Mouse (Mus musculus): ENCODE data around the gene Ank3. TPM values are rescaled to one million over a fixed set of nuclear protein-coding genes. Genes with fewer than 3 reads are reported as not detected.

Ank3 gene
- total and polyA plus RNA-seq, 2 experiments from 2014 or later, result 60.1 to 239 TPM

DNA sequence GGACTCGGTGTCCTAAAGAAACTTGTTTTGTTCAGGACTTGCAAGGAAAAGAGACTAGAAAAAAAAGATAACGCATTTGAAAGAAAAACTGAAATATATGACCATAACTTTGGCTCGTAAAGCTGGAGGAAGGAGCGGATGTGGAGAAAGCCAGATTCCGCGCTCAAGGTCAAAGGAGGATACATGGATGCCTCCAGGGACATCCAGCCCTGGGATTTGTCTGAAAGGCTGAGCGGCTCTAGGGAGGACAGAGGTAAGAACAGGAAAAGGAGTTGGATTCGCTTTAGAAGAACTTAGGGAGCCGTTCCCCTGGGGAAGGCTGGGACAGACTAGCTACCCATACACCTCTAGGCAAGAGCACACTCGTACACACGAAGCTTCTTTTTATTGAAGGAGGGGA lies 32.4 kb upstream of the Ank3 start:
- 87% methylated on average over 11 of the region's 11 CpGs for WGBS
- Histone ChIP-seq H3K36me3 (ENCODE audit: insufficient read depth, low read length) (no peaks in the 10 kb centered on the region), H3K4me1 (ENCODE audit: insufficient read depth, low read length) (no peaks in the 10 kb centered on the region), H3K27ac (no peak overlapping the region), H3K4me2 (ENCODE audit: low read depth, low read length) (no peak overlapping the region), H3K4me3 (ENCODE audit: low read length) (no peak overlapping the region), H3K9me3 (ENCODE audit: low read length) (no peaks in the 10 kb centered on the region), H3K9ac (replicated peaks; ENCODE audit: low read length) (no peak overlapping the region), H3K27me3 (ENCODE audit: insufficient read depth, low read length) (no peaks in the 10 kb centered on the region)
- DNase-seq (ENCODE audit: low spot score) (no peak), ATAC-seq (no peak)
- TF ChIP-seq CTCF (IDR thresholded peaks at IDR 0.05; ENCODE audit: low read depth), result no peak

- WGBS, result 86% methylated on average over 13 of the region's 13 CpGs
- H3K27ac ChIP-seq, result no peak overlapping the region
- no peak overlapping the region for H3K4me3 ChIP-seq (ENCODE audit: low read length)
- DNase-seq (ENCODE audit: low spot score) (peak; percentile 73), ATAC-seq (no peak)
- H3K4me2 ChIP-seq (ENCODE audit: low read depth, low read length), result no peak overlapping the region
- H3K27me3 ChIP-seq (ENCODE audit: insufficient read depth, low read length), result no peaks in the 10 kb centered on the region
- H3K9me3 ChIP-seq (ENCODE audit: low read length), result no peaks in the 10 kb centered on the region
- no peak overlapping the region for H3K9ac ChIP-seq (replicated peaks; ENCODE audit: low read length)
- H3K4me1 ChIP-seq (ENCODE audit: insufficient read depth, low read length), result no peaks in the 10 kb centered on the region
- TF ChIP-seq CTCF (IDR thresholded peaks at IDR 0.05; ENCODE audit: low read depth), result peak; percentile 74
- H3K36me3 ChIP-seq (ENCODE audit: insufficient read depth, low read length), result no peaks in the 10 kb centered on the region
Observed at GRCm38 (mm10) chr10:69366877-69367387, 31.6 kb upstream of the Ank3 start.

DNA sequence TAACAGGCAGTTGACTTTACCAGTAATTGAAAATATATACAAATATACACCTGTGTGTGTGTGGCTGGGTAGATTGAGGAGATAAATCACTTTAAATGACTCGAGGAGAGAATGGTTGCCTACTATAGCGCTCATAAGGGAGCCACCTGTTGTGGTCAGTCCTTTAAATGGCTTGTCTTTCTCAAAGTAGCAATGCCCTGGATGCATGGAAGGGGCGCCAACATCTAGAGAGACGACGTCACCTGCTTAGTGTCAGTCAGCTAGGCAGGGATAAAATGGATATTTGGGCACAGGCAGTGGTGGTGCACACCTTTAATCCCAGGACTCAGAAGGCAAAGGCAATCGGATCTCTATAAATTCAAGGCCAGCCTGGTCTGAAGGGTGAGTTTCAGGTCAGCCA lies 29.3 kb upstream of the Ank3 start:
- Histone ChIP-seq H3K36me3 (ENCODE audit: insufficient read depth, low read length) (no peaks in the 10 kb centered on the region), H3K27ac (no peak overlapping the region), H3K4me1 (ENCODE audit: insufficient read depth, low read length) (no peaks in the 10 kb centered on the region), H3K27me3 (ENCODE audit: insufficient read depth, low read length) (no peaks in the 10 kb centered on the region), H3K4me3 (ENCODE audit: low read length) (no peak overlapping the region), H3K4me2 (ENCODE audit: low read depth, low read length) (no peak overlapping the region), H3K9ac (replicated peaks; ENCODE audit: low read length) (no peak overlapping the region), H3K9me3 (ENCODE audit: low read length) (no peaks in the 10 kb centered on the region)
- ATAC-seq (no peak), DNase-seq (ENCODE audit: low spot score) (no peak)
- TF ChIP-seq CTCF (IDR thresholded peaks at IDR 0.05; ENCODE audit: low read depth), result no peak
- 83% methylated on average over 6 of the region's 6 CpGs for WGBS

DNA sequence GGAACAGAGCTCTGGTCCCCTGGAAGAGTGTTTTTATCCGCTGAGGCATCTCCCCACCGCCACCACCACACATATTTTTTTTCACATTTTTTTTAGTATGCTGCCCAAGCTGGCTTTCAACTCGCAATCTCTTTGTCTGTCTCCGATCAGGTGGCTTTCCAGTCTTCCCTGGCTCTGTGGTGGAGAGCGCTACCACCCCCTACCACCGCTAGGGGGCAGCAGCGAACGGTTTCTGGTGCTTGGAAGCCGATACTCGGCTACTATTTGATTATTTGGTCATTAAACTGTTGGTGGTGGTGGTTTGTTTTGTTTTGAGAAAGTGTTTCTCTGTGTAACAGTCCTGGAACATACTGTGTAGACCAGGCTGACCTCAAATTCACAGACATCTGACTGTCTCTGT lies 27.1 kb upstream of the Ank3 start:
- Histone ChIP-seq H3K4me3 (ENCODE audit: low read length) (no peak overlapping the region), H3K9ac (replicated peaks; ENCODE audit: low read length) (no peak overlapping the region), H3K4me2 (ENCODE audit: low read depth, low read length) (no peak overlapping the region), H3K9me3 (ENCODE audit: low read length) (no peaks in the 10 kb centered on the region), H3K27me3 (ENCODE audit: insufficient read depth, low read length) (no peaks in the 10 kb centered on the region), H3K27ac (no peak overlapping the region), H3K36me3 (ENCODE audit: insufficient read depth, low read length) (no peaks in the 10 kb centered on the region), H3K4me1 (ENCODE audit: insufficient read depth, low read length) (no peaks in the 10 kb centered on the region)
- peak; percentile 70 for DNase-seq (ENCODE audit: low spot score)
- 0 out of 2 replicates have a peak, but pooled peaks have one; percentile 21 for ATAC-seq
- 15% methylated on average over 10 of the region's 10 CpGs for WGBS
- TF ChIP-seq CTCF (IDR thresholded peaks at IDR 0.05; ENCODE audit: low read depth), result peak; percentile 82

DNA sequence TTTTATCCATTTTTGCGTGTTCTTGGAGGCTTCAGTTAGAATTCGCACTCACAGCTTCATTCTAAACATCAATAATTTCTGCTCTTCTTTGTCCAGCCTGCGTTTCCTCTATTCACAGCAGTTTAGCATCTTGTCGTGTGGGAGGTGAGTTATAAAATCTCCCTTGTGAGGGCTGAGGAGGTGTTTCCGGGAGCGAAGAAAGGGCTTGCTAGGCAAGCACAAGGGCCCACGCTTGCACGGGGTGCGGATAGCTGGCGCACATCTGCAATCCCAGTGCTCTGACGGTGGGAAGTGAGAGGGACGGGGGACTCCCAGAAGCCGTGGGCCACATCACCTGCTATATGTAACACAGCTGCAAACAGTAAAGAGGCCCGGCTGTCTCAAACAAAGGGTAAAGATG lies 26.5 kb upstream of the Ank3 start:
- ATAC-seq (no peak), DNase-seq (ENCODE audit: low spot score) (no peak)
- Histone ChIP-seq H3K36me3 (ENCODE audit: insufficient read depth, low read length) (no peaks in the 10 kb centered on the region), H3K27me3 (ENCODE audit: insufficient read depth, low read length) (no peaks in the 10 kb centered on the region), H3K9me3 (ENCODE audit: low read length) (no peaks in the 10 kb centered on the region), H3K4me2 (ENCODE audit: low read depth, low read length) (no peak overlapping the region), H3K4me1 (ENCODE audit: insufficient read depth, low read length) (no peaks in the 10 kb centered on the region), H3K4me3 (ENCODE audit: low read length) (no peak overlapping the region), H3K9ac (replicated peaks; ENCODE audit: low read length) (no peak overlapping the region), H3K27ac (no peak overlapping the region)
- TF ChIP-seq CTCF (IDR thresholded peaks at IDR 0.05; ENCODE audit: low read depth), result no peak
- WGBS, result 88% methylated on average over 14 of the region's 14 CpGs

DNA sequence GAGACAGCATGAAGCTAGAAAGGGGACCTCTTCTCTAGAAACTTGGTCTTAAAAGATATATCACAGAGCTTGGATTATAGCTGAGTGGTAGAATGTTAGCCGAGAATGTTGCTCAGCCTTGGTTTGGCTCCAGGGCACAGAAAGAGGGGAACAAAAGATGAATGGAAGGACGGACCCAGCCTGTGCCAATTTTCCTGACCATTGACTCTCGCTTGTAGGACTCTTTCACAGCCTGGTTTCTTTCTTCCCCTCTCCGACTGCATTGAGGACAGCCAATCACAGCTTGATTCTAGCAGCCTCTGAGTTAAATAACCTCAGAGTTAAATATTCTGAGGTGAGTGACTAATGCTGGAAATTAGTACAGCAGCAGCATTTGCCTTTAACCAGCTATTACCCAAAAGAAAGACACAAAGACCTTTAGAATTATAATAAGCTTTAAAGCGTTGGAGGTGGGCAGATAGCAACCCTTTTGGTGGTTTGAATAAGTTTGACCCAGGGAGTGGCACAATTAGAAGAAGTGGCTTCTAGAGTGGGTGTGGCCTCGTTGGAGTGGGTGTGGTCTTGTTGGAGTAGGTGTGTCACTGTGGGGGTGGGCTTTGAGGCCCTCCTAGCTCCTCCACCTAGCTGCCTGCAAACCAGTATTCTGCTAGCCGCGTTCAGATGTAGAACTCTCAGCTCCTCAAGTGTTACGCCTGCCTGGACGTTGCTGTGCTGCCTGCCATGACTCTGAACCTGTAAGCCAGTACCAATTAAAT lies 24.6 kb upstream of the Ank3 start:
- no peak overlapping the region for H3K27ac ChIP-seq
- no peaks in the 10 kb centered on the region for H3K36me3 ChIP-seq (ENCODE audit: insufficient read depth, low read length)
- WGBS, result 58% methylated on average over 10 of the region's 10 CpGs
- no peak overlapping the region for H3K9ac ChIP-seq (replicated peaks; ENCODE audit: low read length)
- DNase-seq (ENCODE audit: low spot score), result peak; percentile 18
- no peak overlapping the region for H3K4me3 ChIP-seq (ENCODE audit: low read length)
- no peaks in the 10 kb centered on the region for H3K4me1 ChIP-seq (ENCODE audit: insufficient read depth, low read length)
- no peak for TF ChIP-seq CTCF (IDR thresholded peaks at IDR 0.05; ENCODE audit: low read depth)
- no peaks in the 10 kb centered on the region for H3K9me3 ChIP-seq (ENCODE audit: low read length)
- no peak for ATAC-seq
- no peaks in the 10 kb centered on the region for H3K27me3 ChIP-seq (ENCODE audit: insufficient read depth, low read length)
- H3K4me2 ChIP-seq (ENCODE audit: low read depth, low read length), result no peak overlapping the region

GRCm38 (mm10) chr10:69375154-69375553 lies 23.4 kb upstream of the Ank3 start:
- no peaks in the 10 kb centered on the region for H3K36me3 ChIP-seq (ENCODE audit: insufficient read depth, low read length)
- no peaks in the 10 kb centered on the region for H3K9me3 ChIP-seq (ENCODE audit: low read length)
- no peak overlapping the region for H3K4me3 ChIP-seq (ENCODE audit: low read length)
- H3K9ac ChIP-seq (replicated peaks; ENCODE audit: low read length), result no peak overlapping the region
- H3K4me1 ChIP-seq (ENCODE audit: insufficient read depth, low read length), result no peaks in the 10 kb centered on the region
- ATAC-seq, result no peak
- no peak overlapping the region for H3K27ac ChIP-seq
- no peak for DNase-seq (ENCODE audit: low spot score)
- H3K27me3 ChIP-seq (ENCODE audit: insufficient read depth, low read length), result no peaks in the 10 kb centered on the region
- no peak overlapping the region for H3K4me2 ChIP-seq (ENCODE audit: low read depth, low read length)
- WGBS, result 55% methylated on average over 7 of the region's 7 CpGs
- peak; percentile 28 for TF ChIP-seq CTCF (IDR thresholded peaks at IDR 0.05; ENCODE audit: low read depth)
